Mouse (Mus musculus): ENCODE measurements around the gene Chfr.
"Not testable (repeated sequence)": the region's sequence is repeated elsewhere in the genome, so short reads cannot be mapped to it uniquely, and the experiment has no call there.

Gene Chfr

GRCm38 (mm10) chr5:110107581-110108304, 27.9 kb upstream of the Chfr start, which contains the start of gene Gtpbp6:
Gene Gtpbp6 (minus strand): TSS chr5:110108197.
- in situ Hi-C loops (cut with MboI, MseI) = loop anchor here (5.0 to 10.0 kb wide), 4 partner anchors 53 to 243 kb away; partner anchors contain the start of genes Gm15446 and Golga3

- in situ Hi-C loops (cut with MboI, MseI) = loop anchor here (5.0 to 10.0 kb wide), 4 partner anchors 53 to 243 kb away; partner anchors contain the start of genes Gm15446 and Golga3
Measured at GRCm38 (mm10) chr5:110108305-110108628, 27.4 kb upstream of the Chfr start.

- in situ Hi-C loops (cut with MboI, MseI) = loop anchor here (5.0 to 10.0 kb wide), 4 partner anchors 55 to 245 kb away; partner anchors contain the start of genes Gm15446 and Golga3
Measured at GRCm38 (mm10) chr5:110109991-110110441, 25.6 kb upstream of the Chfr start, which contains the start of gene Zfp605. Gene Zfp605 (plus strand): TSS chr5:110110092.

DNA sequence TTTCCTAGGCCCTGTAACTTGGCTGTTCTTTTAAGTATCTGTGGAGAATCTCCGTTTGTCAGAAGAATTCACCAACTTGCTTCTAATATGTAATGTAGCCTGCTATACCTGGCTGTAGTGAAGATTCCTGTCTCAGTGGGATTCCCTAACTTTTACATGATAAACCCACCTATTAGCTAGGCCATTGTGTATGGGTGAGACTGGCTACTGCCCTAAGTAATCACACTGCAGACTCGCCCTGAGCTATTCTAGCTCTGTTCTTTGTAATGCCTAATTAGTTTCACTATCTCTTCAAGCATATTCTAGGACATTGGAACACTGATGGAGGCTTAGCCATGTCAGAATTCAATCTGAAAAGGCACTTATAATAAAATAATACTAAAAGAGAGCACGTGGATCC, 13.3 kb upstream of the Chfr start:
- in situ Hi-C loops (cut with MboI, MseI) = not testable (repeated sequence)

- in situ Hi-C loops (cut with MboI, MseI) = no loop called here
Measured at GRCm38 (mm10) chr5:110136087-110136464, 434 bp downstream of the Chfr start.

GRCm38 (mm10) chr5:110137816-110138215, 2.2 kb downstream of the Chfr start:
- in situ Hi-C loops (cut with MboI, MseI) = no loop called here

DNA sequence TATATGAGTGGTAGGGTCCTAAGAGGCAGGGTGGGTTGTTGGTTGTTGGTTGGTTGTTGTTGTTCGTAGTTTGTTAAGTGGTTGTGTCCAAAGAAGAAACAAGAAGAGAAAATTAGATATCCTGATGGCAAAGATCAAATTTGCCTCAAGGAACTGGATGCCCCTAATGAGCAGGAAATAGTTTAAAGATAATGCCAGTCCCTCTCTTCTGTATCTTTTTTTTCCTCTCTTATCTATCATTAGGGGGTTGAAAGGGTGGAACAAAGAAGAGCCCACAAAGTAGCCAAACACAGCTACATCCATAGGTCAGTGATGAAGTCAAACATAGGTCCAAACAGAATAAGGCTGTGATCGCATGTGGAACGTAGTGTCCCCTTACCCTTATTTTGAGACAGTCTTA, 3.7 kb downstream of the Chfr start:
- in situ Hi-C loops (cut with MboI, MseI) = no loop called here

DNA sequence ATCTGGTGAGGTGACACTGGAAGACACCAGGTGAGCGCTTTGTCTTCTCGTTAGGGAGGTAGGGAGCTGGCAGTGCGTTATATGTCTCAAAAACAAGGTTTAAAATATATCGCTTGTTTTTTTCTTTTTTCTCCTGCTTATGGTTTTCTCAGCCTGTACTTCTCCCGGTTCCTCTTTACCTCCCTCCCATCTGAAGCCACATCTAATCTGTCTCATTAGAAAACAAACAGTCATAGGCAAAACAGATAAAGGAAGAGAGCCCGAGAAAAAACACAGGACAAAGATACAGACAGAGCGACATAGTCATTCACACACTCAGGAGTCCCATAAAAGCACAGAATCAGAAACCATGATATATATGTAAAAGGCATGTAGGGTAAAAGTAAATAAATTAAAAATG, 4.8 kb downstream of the Chfr start:
- in situ Hi-C loops (cut with MboI, MseI) = no loop called here

GRCm38 (mm10) chr5:110142309-110142708, 6.7 kb downstream of the Chfr start:
- in situ Hi-C loops (cut with MboI, MseI) = no loop called here

DNA sequence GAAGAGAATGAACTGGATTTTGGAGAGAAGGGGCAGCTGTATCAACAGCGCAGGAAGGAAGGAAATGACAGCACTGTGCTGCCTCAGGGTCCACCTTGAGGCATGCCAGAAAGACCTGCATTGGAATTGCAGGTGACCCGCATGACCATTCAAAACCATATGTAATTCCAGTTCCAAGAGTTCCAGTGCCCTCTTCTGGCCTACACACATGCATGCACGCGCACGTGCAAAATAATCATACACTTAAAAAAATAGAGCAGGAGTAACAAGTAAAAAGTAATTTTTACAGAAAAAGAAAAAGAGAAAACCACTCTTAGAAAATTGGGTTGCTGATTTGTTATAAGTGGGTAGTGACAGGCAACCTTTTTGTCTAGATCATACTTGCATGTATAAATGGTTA, 7.4 kb downstream of the Chfr start:
- in situ Hi-C loops (cut with MboI, MseI) = no loop called here

DNA sequence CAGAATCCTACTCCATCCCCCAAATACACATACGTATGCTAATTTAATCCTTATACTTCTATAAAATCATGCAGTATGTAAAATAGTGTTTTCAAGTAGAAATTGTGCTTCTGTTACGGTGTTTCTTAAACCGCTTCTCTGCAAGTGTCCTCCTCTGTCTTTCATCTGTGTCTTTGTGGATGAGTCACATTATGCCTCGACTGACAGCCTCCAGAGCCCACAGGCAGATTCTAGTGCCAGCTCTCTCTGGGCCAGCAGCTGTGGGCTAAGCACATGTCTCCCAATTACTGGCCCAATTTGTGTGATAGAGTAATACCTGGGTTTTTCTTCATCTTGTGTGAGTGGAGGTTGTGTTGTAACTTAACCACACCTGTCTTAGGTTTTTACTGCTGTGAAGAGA, 33.7 kb downstream of the Chfr start:
- in situ Hi-C loops (cut with MboI, MseI) = no loop called here

DNA sequence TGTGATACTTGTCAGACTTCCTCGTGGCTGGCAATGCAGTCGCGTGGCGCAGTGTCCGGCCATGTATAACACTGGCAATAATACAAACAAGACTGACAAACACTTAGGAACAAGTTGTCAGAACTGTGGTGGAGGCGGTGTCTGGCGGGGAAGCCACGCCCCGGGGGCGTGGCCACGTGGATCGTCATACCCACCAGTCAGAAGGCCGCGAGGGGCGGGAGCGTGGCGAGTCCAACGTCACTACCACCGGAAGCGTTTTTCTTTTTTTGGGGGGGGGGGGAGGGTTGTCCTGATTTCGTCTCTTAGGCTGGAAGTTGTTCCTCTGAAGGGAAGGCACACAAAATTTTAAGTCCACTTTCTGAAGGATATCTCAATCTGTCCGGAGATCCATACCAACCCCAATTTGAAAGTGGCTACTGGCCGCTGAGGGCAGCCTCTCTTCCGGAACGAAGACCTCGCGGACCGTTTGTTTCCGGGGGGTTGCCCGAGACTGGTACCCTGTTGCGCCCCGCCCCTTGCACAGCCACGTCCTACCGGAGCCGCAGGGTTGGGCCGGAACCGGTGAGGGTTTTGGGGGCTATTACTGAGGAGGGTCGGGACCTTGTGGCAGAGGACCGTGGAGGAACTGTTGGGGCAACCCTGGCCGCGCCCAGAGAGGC, 40.8 kb downstream of the Chfr start, which contains the start of gene Golga3:
TSS of gene Golga3 (plus strand) at position 340 of the 659 bp plus-strand sequence.
- in situ Hi-C loops (cut with MboI, MseI) = loop anchor here (5.0 kb wide), 1 partner anchor 69 kb away; the partner anchor contains the start of gene Gtpbp6

DNA sequence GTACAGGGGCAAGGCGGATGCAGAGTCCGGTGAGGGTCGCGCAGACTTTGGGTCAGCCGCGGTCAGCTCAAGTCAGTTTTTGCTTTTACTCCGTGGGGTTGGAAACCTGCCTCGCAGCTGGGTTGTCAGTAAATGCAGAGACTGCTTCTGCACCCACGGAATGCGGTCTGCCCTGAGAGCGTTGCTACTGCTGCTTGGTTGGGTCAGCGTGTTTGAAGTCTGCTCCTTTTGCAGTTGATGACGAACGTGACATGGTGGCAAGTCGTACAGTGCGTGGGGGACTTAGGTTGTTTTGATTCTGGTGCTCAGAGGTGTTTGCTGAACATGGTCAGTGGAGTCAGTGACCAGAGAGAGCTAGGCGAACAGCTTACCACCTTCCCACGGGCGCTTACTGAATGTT, 41.4 kb downstream of the Chfr start:
- in situ Hi-C loops (cut with MboI, MseI) = loop anchor here (5.0 kb wide), 1 partner anchor 70 kb away; the partner anchor contains the start of gene Gtpbp6

GRCm38 (mm10) chr5:110178628-110179027, 43.0 kb downstream of the Chfr start:
- in situ Hi-C loops (cut with MboI, MseI) = loop anchor here (5.0 kb wide), 1 partner anchor 71 kb away; the partner anchor contains the start of gene Gtpbp6

- in situ Hi-C loops (cut with MboI, MseI) = loop anchor here (10.0 kb wide), 1 partner anchor 1013 kb away; no protein-coding TSS in a partner anchor
Measured at GRCm38 (mm10) chr5:110181716-110182115, 46.1 kb downstream of the Chfr start.

- in situ Hi-C loops (cut with MboI, MseI) = no loop called here
Measured at GRCm38 (mm10) chr5:110203164-110203895, 67.7 kb downstream of the Chfr start.

- in situ Hi-C loops (cut with MboI, MseI) = no loop called here
Measured at GRCm38 (mm10) chr5:110204777-110205176, 69.1 kb downstream of the Chfr start.

DNA sequence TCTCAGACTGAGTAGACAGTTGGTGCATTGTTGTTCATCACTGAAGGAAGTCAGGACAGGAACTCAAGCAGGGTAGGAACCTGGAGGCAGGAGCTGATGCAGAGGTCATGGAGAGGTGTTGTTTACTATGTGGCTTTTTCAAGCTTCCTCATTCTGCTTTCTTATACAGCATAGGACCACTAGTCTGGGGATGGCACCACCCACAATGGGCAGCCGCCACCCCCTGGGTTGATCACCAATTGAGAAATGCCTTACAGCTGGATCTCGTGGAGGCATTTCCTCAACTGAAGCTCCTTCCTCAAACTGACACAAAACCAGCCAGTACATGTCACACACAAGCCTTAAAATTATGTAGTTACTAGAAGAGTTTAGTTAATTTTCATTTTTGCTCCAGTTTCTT, 75.7 kb downstream of the Chfr start:
- in situ Hi-C loops (cut with MboI, MseI) = no loop called here

DNA sequence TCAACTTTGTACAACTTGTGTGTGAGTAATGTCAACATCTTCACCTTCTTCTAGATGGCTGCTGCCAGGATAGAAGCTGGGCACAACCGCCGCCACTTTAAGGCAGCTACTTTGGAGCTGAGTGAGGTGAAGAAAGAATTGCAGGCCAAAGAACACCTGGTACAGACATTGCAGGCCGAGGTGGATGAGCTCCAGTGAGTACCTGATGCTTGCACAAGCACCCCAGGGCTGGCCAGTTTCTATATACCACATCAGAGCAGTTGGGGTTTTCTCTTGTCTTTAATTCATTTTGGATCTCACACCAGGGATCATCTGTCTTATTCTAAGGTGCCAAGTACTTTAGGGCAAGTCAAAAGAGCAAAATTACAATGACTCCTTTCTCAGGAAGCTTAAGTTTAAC, 81.1 kb downstream of the Chfr start:
- in situ Hi-C loops (cut with MboI, MseI) = no loop called here

- in situ Hi-C loops (cut with MboI, MseI) = no loop called here
Measured at GRCm38 (mm10) chr5:110220331-110220730, 84.7 kb downstream of the Chfr start.
